ENCODE assay signal across 9 mouse cellular contexts in the genomic region with DNA sequence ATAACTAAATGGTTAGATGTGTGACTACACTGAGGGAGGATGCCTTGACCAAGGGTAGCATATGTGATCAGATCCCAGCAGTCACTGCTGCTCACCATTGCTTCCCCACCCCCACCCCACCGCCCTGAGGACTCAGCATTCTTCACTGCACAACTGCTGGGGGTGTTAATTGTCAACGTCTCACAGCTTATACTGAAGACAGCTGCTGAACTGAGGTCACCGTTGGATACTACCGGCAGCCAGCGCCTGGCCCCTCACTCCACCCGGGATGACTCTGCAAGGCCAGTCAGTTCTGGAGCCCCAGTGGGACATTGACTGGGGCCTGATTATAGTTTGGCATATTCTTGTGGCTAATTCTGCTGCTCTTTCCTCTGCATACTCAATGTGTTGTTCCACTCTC.
DNase-seq lines count a peak whose midpoint lies in the region; ATAC-seq and TF ChIP-seq lines count a peak whose summit lies in the region.
"Had no signal": no experiment of that assay in that cellular context is flagged by ENCODE, and none has a peak within 500 bp of the region (broad histone marks: within the 10 kb centered on the region; RNA-seq: fewer than 3 reads in every experiment).

No protein-coding gene starts in this region.

- no peaks in the 10 kb centered on the region for H3K9me3 ChIP-seq in lung, embryonic 14.5 days (ENCODE audit: low read depth, low read length)
- no peaks in the 10 kb centered on the region for H3K9me3 ChIP-seq in stomach, embryonic 15.5 days
- H3K9me3 ChIP-seq in liver, postnatal 0 days (ENCODE audit: low read length): no peaks in the 10 kb centered on the region

- no peaks in the 10 kb centered on the region for H3K27me3 ChIP-seq in lung, embryonic 14.5 days (ENCODE audit: insufficient read depth, low read length)
- no peaks in the 10 kb centered on the region for H3K27me3 ChIP-seq in stomach, embryonic 15.5 days (replicated peaks)
- H3K27me3 ChIP-seq in liver, postnatal 0 days (ENCODE audit: insufficient read depth, low read length): no peaks in the 10 kb centered on the region

- no peak overlapping the region for H3K9ac ChIP-seq in lung, embryonic 14.5 days
- no peak overlapping the region for H3K9ac ChIP-seq in stomach, embryonic 15.5 days
- H3K9ac ChIP-seq in liver, postnatal 0 days (replicated peaks): no peak overlapping the region

- no peak for TF ChIP-seq CTCF in lung, embryonic 14.5 days (IDR thresholded peaks at IDR 0.05; ENCODE audit: low read depth)
- no peak for TF ChIP-seq CTCF in liver, postnatal 0 days (IDR thresholded peaks at IDR 0.05; ENCODE audit: low read depth)

- no peak for TF ChIP-seq EP300 in liver, postnatal 0 days (IDR thresholded peaks at IDR 0.05; ENCODE audit: low read depth)

- no peak overlapping the region for H3K4me2 ChIP-seq in lung, embryonic 14.5 days
- H3K4me2 ChIP-seq in stomach, embryonic 15.5 days: no peak overlapping the region
- H3K4me2 ChIP-seq in liver, postnatal 0 days (ENCODE audit: low read depth, low read length): no peak overlapping the region

- DNase-seq in lung, embryonic 14.5 days: no peak
- DNase-seq in lung, postnatal 10 days: no peak
- peak; percentile 70 for DNase-seq in gastrocnemius, postnatal 14 days
- DNase-seq in heart, postnatal 36 days: peak; percentile 33 to 54
- DNase-seq in liver, postnatal 0 days: no peak
- DNase-seq in left cerebral cortex, adult 11 months (ENCODE audit: low spot score): no peak
- DNase-seq: adrenal gland, postnatal 25 days had no signal

- ATAC-seq in lung, embryonic 14.5 days (ENCODE audit: insufficient read depth): peak; percentile 69
- ATAC-seq in stomach, embryonic 15.5 days (ENCODE audit: insufficient read depth, low FRiP score, low read depth): no peak
- no peak for ATAC-seq in liver, postnatal 0 days
- ATAC-seq: lung, postnatal 0 days had no signal

- 30% methylated on average over 6 of the region's 6 CpGs for WGBS in lung, embryonic 14.5 days
- 26% methylated on average over 6 of the region's 6 CpGs for WGBS in stomach, embryonic 15.5 days
- 69% methylated on average over 6 of the region's 6 CpGs for WGBS in liver, postnatal 0 days (ENCODE audit: insufficient replicate concordance)

- intact Hi-C loops in gastrocnemius, postnatal 14 days (cut with DNase I; ENCODE audit: low total_unique reads): no loop called here
- intact Hi-C loops in heart, postnatal 36 days (cut with DNase I): no loop called here

- no peaks in the 10 kb centered on the region for H3K36me3 ChIP-seq in lung, embryonic 14.5 days (ENCODE audit: insufficient read depth)
- H3K36me3 ChIP-seq in stomach, embryonic 15.5 days: no peaks in the 10 kb centered on the region
- no peaks in the 10 kb centered on the region for H3K36me3 ChIP-seq in liver, postnatal 0 days (replicated peaks; ENCODE audit: insufficient read depth, low read length)

- H3K4me1 ChIP-seq in lung, embryonic 14.5 days (ENCODE audit: insufficient read depth): no peaks in the 10 kb centered on the region
- H3K4me1 ChIP-seq in stomach, embryonic 15.5 days: 0 out of 2 replicates have a peak, but pooled peaks cover 4% of the 10 kb centered on the region
- H3K4me1 ChIP-seq in liver, postnatal 0 days (ENCODE audit: insufficient read depth): no peaks in the 10 kb centered on the region

- H3K27ac ChIP-seq in lung, embryonic 14.5 days (ENCODE audit: low read depth): no peak overlapping the region
- peak overlapping the region; percentile 46 for H3K27ac ChIP-seq in stomach, embryonic 15.5 days
- H3K27ac ChIP-seq in liver, postnatal 0 days (ENCODE audit: low read depth): no peak overlapping the region

- H3K4me3 ChIP-seq in lung, embryonic 14.5 days (ENCODE audit: low read depth, low read length): no peak overlapping the region
- no peak overlapping the region for H3K4me3 ChIP-seq in stomach, embryonic 15.5 days (replicated peaks)
- no peak overlapping the region for H3K4me3 ChIP-seq in liver, postnatal 0 days (ENCODE audit: low read depth, low read length)

Comparison
In these comparisons a context has a peak if more than half of its experiments do, and no peak if none do; other contexts are left out.
1. DNase-seq: peak in gastrocnemius, postnatal 14 days (single experiment) and heart, postnatal 36 days (2 of 2); none in lung, embryonic 14.5 days (single experiment), lung, postnatal 10 days (single experiment), liver, postnatal 0 days (single experiment) and left cerebral cortex, adult 11 months (single experiment).